Mouse (Mus musculus) E14TG2a.4 (cell line): ENCODE measurements around the gene Lmo4.

Experiments
- CTCF ChIP-seq: conservative IDR thresholded peaks from 2 replicates; pipeline ENCODE4 v1.5.1; 2014; ENCODE audit warnings: low read length
- NANOG ChIP-seq: IDR thresholded peaks from 2 replicates; pipeline ENCODE4 v1.6.1; 2014; ENCODE audit warnings: borderline replicate concordance, low read length, mixed read lengths

- TF ChIP-seq CTCF (peak; percentile 71), NANOG (no peak)
Measured at GRCm38 (mm10) chr3:144242025-144242673, 37.1 kb upstream of the Lmo4 start.
